In genomic region chr1:84427757-84428156, GRCm38 (mm10) we compare ENCODE assay signal across 15 mouse cellular contexts.
DNase-seq lines count a peak whose midpoint lies in the region; ATAC-seq and TF ChIP-seq lines count a peak whose summit lies in the region.
"Had no signal": no experiment of that assay in that cellular context is flagged by ENCODE, and none has a peak within 500 bp of the region (broad histone marks: within the 10 kb centered on the region; RNA-seq: fewer than 3 reads in every experiment).

No protein-coding gene starts in this region.

- no peak overlapping the region for H3K4me2 ChIP-seq in hindbrain, postnatal 0 days (ENCODE audit: low read depth, low read length)
- no peak overlapping the region for H3K4me2 ChIP-seq in hindbrain, embryonic 14.5 days (replicated peaks)
- H3K4me2 ChIP-seq: heart, embryonic 12.5 days; hindbrain, embryonic 12.5 days; lung, embryonic 14.5 days; midbrain, embryonic 12.5 days; neural tube, embryonic 13.5 days had no signal

- H3K9ac ChIP-seq in hindbrain, postnatal 0 days (replicated peaks; ENCODE audit: low read length) = no peak overlapping the region
- H3K9ac ChIP-seq in hindbrain, embryonic 14.5 days = no peak overlapping the region
- H3K9ac ChIP-seq: heart, embryonic 12.5 days; hindbrain, embryonic 12.5 days; lung, embryonic 14.5 days; midbrain, embryonic 12.5 days; neural tube, embryonic 13.5 days had no signal

- 68% methylated on average over 11 of the region's 11 CpGs for WGBS in hindbrain, postnatal 0 days
- 88% methylated on average over 11 of the region's 11 CpGs for WGBS in hindbrain, embryonic 14.5 days

- H3K9me3 ChIP-seq in hindbrain, postnatal 0 days (ENCODE audit: low read length) = no peaks in the 10 kb centered on the region
- H3K9me3 ChIP-seq in hindbrain, embryonic 14.5 days (ENCODE audit: control insufficient read depth, low read length) = no peaks in the 10 kb centered on the region
- H3K9me3 ChIP-seq: heart, embryonic 12.5 days; hindbrain, embryonic 12.5 days; midbrain, embryonic 12.5 days; neural tube, embryonic 13.5 days had no signal

- no peak overlapping the region for H3K4me3 ChIP-seq in hindbrain, postnatal 0 days (ENCODE audit: low read length)
- no peak overlapping the region for H3K4me3 ChIP-seq in hindbrain, embryonic 14.5 days (replicated peaks; ENCODE audit: low read length)
- H3K4me3 ChIP-seq: heart, embryonic 12.5 days; hindbrain, embryonic 12.5 days; midbrain, embryonic 12.5 days; neural tube, embryonic 13.5 days had no signal

- DNase-seq in hindbrain, postnatal 0 days (ENCODE audit: low spot score) = no peak
- no peak for DNase-seq in hindbrain, embryonic 14.5 days (ENCODE audit: low spot score)
- DNase-seq in frontal cortex, postnatal 14 days (ENCODE audit: low spot score in 2 of 2) = peak; percentile 53 to 65
- DNase-seq in left cerebral cortex, adult 18-20 months (ENCODE audit: low spot score in 2 of 2) = peak; percentile 63 to 82
- DNase-seq in right cerebral cortex, postnatal 14 days = peak; percentile 33
- DNase-seq in spleen, adult 18-20 months = no peak
- DNase-seq: adrenal gland, postnatal 25 days; cerebellum, adult 9-11 months; gastrocnemius, postnatal 10 days; lung, embryonic 14.5 days had no signal

- no peaks in the 10 kb centered on the region for H3K36me3 ChIP-seq in hindbrain, postnatal 0 days (ENCODE audit: insufficient read depth, low read length)
- H3K36me3 ChIP-seq in hindbrain, embryonic 14.5 days (replicated peaks; ENCODE audit: control insufficient read depth, insufficient read depth) = peaks cover 18% of the 10 kb centered on the region; the same call in 1 of the 2 replicates
- H3K36me3 ChIP-seq: heart, embryonic 12.5 days; hindbrain, embryonic 12.5 days; midbrain, embryonic 12.5 days had no signal

- peak overlapping the region; percentile 8; the same call in 1 of the 2 replicates for H3K27ac ChIP-seq in hindbrain, postnatal 0 days
- H3K27ac ChIP-seq in hindbrain, embryonic 14.5 days = no peak overlapping the region
- H3K27ac ChIP-seq: hindbrain, embryonic 12.5 days; midbrain, embryonic 12.5 days; neural tube, embryonic 13.5 days had no signal

- H3K27me3 ChIP-seq in hindbrain, postnatal 0 days (ENCODE audit: insufficient read depth, low read length) = no peaks in the 10 kb centered on the region
- no peaks in the 10 kb centered on the region for H3K27me3 ChIP-seq in hindbrain, embryonic 14.5 days (ENCODE audit: control insufficient read depth, insufficient read depth, low read length)
- H3K27me3 ChIP-seq: heart, embryonic 12.5 days; hindbrain, embryonic 12.5 days; midbrain, embryonic 12.5 days; neural tube, embryonic 13.5 days had no signal

- H3K4me1 ChIP-seq in hindbrain, postnatal 0 days (ENCODE audit: insufficient read depth, low read length) = no peaks in the 10 kb centered on the region
- H3K4me1 ChIP-seq in hindbrain, embryonic 14.5 days (replicated peaks; ENCODE audit: control insufficient read depth, insufficient read depth, low read length) = no peaks in the 10 kb centered on the region
- H3K4me1 ChIP-seq: heart, embryonic 12.5 days; hindbrain, embryonic 12.5 days; midbrain, embryonic 12.5 days; neural tube, embryonic 13.5 days had no signal

- no peak for TF ChIP-seq CTCF in hindbrain, postnatal 0 days (IDR thresholded peaks at IDR 0.05; ENCODE audit: low read depth)

- ATAC-seq in hindbrain, postnatal 0 days = peak; percentile 31; the same call in 1 of the 2 replicates
- no peak for ATAC-seq in hindbrain, embryonic 14.5 days (ENCODE audit: low FRiP score)
- ATAC-seq in erythroblast, adult 5-6 weeks (replicated peaks; ENCODE audit: low FRiP score, poor library complexity, severe bottlenecking) = no peak

Comparison
In these comparisons a context has a peak if more than half of its experiments do, and no peak if none do; other contexts are left out.
1. DNase-seq: peak in frontal cortex, postnatal 14 days (2 of 2), left cerebral cortex, adult 18-20 months (2 of 2) and right cerebral cortex, postnatal 14 days (single experiment); none in hindbrain, postnatal 0 days (single experiment), hindbrain, embryonic 14.5 days (single experiment) and spleen, adult 18-20 months (0 of 2).